Mouse (Mus musculus) testis, adult 2 months (tissue): ENCODE results near the gene Gm43552.

ENCODE experiments used
- CTCF ChIP-seq: fragments of 200-500 bp; IDR thresholded peaks from 2 replicates; pipeline ENCODE4 v1.5.1; 2012; ENCODE audit warnings: low read depth, mild to moderate bottlenecking, inconsistent platforms, low read length, moderate library complexity; ENCODE audit not compliant: control insufficient read depth, insufficient read depth, insufficient replicate concordance
- POLR2A ChIP-seq: fragments of 200-500 bp; IDR thresholded peaks from 2 replicates; pipeline ENCODE4 v1.6.1; 2012; ENCODE audit warnings: low read depth, mild to moderate bottlenecking, inconsistent platforms, low read length, moderate library complexity; ENCODE audit not compliant: control insufficient read depth

DNA sequence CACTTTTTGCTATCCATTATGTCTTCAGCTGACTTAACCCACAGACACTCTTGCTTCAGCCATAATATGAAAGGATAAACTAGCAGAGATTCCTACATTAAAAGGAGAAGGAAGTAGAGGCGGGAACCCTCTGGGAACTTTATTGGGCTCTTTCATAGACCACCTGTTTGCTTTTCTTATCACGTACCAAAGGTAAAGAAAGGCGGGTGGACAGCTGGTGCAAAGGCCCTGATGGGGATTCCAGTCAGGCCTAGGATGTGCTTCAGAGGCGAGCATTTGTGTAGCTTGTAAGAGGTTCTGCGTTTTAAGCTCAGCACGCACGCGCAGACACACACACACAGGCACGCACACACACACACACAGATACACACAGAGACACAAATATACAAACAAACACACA, 8.8 kb upstream of the Gm43552 start:
- TF ChIP-seq CTCF (no peak), POLR2A (no peak)
